Mouse (Mus musculus) adrenal gland, adult 8-10 months (tissue): ENCODE measurements around the gene Rxfp1. TPM values are rescaled to one million over a fixed set of nuclear protein-coding genes. Genes with fewer than 3 reads are reported as not detected.

Experiments used
- DNase-seq: peaks from one replicate; pipeline ENCODE4 v3.0.0; 2022
- total RNA-seq, 4 experiments: library from RNA; stranded (reverse); gene quantifications; 2 replicates each; pipeline ENCODE4 v1.2.4; 2022

Rxfp1 gene
- total RNA-seq, 4 experiments from 2014 or later: 0.07 TPM; not detected in 3

DNA sequence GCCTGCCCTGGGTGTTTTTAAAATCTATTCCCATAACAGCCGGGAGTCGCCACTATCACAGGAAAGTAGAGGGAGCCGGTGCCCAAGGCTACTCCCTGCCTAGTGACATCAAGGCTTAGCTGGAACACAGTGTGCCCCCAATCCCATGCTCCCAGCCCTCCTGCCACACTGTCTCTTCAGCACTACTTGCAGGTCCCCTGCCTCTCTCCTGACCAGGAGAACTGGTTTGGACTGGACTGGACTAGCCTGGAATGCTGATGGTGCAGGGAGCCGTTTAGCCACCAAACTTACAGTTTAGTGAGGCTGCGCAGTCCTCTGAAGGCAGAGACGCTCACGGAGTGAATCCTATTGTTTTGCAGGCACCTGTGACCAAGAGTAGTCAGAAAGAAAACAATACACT lies 67.1 kb downstream of the Rxfp1 start:
- no peak for DNase-seq

- no peak for DNase-seq
Observed at GRCm38 (mm10) chr3:79664787-79665408, 72.8 kb downstream of the Rxfp1 start.

DNA sequence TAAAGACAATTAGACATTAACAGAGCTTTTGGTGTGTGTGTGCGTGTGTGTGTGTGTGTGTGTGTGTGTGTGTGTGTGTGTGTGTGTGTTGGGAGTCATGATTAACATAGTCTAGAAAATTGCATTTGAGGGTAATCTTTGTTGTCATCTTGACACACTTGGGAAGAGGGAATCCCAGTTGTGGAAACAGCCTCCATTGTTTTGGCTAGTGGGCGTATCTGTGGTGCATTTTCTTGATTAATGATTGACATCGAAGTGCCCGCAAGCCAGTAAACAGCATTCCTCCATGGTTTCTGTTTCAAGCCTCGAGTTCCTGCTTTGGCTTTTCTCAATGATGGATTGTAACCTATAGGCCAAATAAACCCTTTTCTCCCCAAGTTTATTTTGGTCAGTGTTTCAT lies 81.0 kb downstream of the Rxfp1 start:
- no peak for DNase-seq

- no peak for DNase-seq
Observed at GRCm38 (mm10) chr3:79652129-79652528, 85.6 kb downstream of the Rxfp1 start.

DNA sequence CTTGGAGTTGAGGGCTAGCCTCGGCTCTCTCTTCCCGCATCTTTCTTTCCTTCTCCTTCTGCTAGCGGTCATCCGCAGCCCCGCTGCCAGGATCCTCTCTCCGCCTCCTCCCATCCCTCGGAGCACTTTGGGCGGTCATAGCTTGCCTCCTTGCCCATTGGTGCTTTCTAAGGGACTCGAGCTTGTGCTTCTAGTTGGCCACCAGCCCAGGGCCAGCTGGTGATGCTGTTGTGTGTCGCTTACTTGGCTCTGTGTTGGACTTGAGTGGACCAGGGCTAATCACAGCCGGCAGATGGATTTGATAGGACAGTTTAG lies 108.3 kb downstream of the Rxfp1 start, which contains the start of gene Etfdh:
Gene Etfdh (minus strand): TSS at position 85 of the 315 bp plus-strand sequence.
- peak; percentile 66 for DNase-seq

DNA sequence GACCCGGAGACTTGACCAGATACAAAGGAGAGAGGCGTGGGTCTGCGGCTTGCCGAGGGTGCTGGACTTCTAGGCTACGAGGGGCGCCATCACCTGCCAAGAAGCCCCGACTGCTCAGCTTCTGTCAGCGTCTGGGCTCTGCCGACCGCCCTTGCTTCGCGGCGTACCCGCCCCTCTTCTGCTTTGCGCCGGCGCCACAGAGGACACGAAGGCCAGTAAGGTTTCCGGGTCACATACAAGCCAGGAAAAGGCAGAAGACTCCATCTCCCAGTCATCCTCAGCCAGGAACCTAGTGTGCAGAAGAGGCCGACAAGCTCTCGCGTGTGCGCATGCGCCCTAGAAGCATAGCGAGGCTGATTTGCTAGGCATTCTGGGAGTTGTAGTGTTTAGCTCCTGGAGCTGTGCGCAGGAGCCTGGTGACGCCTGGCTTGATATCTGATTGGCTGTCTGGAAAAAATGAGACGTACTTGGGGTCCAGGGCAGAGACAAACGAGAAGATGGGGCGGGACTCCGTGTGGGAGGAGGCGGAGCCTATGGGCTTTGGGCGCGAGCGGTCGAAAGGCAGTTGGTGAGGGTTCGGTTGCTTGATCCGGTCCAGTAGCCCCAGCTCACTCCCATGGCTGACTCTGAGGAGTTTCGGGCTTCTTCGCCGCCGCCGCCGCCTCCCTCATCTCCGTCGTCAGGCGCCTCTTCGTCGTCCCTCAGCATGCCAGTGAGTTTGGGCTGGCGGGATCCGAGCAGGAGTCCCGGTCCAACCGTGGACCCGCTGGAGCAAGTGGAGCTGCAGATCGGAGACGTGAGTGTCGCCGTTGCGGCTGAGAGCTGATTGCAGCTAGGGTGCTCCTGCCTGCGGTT lies 108.9 kb downstream of the Rxfp1 start, which contains the start of gene 4930579G24Rik:
Gene 4930579G24Rik (plus strand): TSS at position 519 of the 855 bp plus-strand sequence.
- peak; percentile 98 for DNase-seq

DNA sequence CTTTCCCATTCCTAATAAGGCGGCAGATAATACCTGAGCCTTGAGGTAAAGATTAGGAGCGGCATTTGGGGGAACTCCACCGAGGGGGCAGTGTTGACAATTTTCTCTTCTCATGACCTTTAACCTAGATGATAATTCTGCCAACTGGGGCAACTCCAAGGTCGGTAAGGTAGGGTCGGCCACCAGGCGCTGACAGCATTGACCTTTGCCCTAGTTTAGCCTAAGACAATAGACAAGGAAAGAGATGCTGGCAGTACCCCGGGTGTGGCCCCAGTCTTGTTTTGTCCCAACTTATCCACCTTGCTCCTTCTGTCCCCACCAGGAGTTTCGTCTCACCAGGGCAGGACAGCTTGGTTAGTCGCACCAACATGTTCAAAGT lies 109.5 kb downstream of the Rxfp1 start:
- no peak for DNase-seq

- DNase-seq: no peak
Observed at GRCm38 (mm10) chr3:79627484-79628181, 110.0 kb downstream of the Rxfp1 start.

DNA sequence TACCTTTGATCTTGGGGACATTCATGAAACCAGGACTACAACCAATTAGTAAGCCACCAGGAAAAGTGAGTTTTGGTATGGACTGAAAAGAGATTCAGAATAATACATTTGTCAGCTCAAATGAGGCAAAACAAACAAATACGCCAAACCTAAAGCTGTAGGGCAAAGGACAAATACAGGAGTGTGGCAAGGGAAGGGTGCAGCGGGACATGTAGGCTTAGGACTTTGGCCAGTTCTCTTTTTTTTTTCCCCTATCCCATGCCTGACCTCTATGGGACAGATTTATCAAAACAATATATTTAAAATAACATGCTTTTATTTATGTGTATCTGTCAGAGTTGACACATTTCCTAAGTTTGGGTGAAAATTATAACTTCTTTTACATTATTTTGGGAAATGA lies 127.8 kb downstream of the Rxfp1 start:
- no peak for DNase-seq

- DNase-seq: no peak
Observed at GRCm38 (mm10) chr3:79595468-79595867, 142.2 kb downstream of the Rxfp1 start.

DNA sequence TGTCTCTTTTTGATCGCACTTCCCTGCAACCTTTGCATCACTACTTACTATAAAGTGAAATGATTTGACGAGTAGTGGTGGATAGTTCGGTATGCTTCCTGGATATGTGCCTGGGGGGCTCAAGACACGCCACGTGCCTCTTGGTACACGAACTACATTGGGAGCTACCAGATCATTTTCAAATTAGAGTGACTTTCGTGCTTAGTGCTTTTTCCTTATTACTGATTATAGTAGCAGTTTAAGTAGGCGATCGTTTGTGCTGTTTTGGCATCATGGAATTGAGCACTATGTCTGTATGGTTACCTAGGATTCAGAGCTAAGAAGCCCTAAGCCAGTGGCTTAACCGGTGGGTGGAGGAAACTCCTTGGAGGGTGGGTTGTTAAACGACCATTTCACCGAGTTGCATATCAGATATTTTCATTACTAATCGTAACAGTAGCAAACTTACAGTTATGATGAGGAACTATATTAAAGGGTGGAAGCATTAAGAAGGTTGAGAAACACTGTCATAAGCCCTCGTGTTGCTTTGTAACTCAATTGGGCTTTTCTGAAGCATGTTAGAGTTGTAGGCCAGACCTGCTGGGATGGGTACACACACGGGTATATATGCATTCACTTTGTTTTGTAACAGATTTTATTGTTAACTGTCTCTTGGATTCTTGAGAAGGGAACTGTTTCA lies 145.7 kb downstream of the Rxfp1 start:
- no peak for DNase-seq

Other genes starting within 250 kb of the Rxfp1 start
- 10 to 100 TPM in 3 of 4 experiments, 1 to 10 TPM in 1; 9.1 to 13.0 (median 10.3) TPM for gene Fnip2, start 170.1 kb downstream of the Rxfp1 start, total RNA-seq
- gene Ppid, start 146.5 kb downstream of the Rxfp1 start, total RNA-seq: 10 to 100 TPM; 53.6 to 59.3 (median 57.8) TPM
- 1 to 10 TPM; 2.1 to 2.6 (median 2.4) TPM for gene 4930579G24Rik, start 108.8 kb downstream of the Rxfp1 start, total RNA-seq
- 100 to 1,000 TPM; 103 to 174 (median 153) TPM for gene Etfdh, start 108.4 kb downstream of the Rxfp1 start, total RNA-seq
- gene Tmem144, start 114.9 kb upstream of the Rxfp1 start, total RNA-seq: 10 to 100 TPM in 2 of 4 experiments, 1 to 10 TPM in 2; 6.4 to 11.6 (median 10.2) TPM
- 10 to 100 TPM in 2 of 4 experiments, 1 to 10 TPM in 2; 2.9 to 39.5 (median 10.6) TPM for gene Fam198b, start 146.7 kb upstream of the Rxfp1 start, total RNA-seq